Mouse (Mus musculus): ENCODE measurements around the gene Gnl3.

GRCm38 (mm10) chr14:31025785-31026184, 6.8 kb upstream of the Gnl3 start:
- TF ChIP-seq CTCF (IDR thresholded peaks at IDR 0.05; ENCODE audit: low read depth, low read length) (no peak), POLR2A (IDR thresholded peaks at IDR 0.05; ENCODE audit: borderline replicate concordance, low read depth, low read length) (no peak)

All from bone marrow macrophage, adult 2 months (primary cell).